Mouse (Mus musculus) adrenal gland (tissue): Measurements from ENCODE around the gene Nfatc3.

Source experiments
- intact Hi-C: fragments of 180-260 bp; cut with DNase I; formaldehyde crosslinking; loops from one replicate; pipeline ENCODE4 v1.15.1; 2025

The Nfatc3 gene

DNA sequence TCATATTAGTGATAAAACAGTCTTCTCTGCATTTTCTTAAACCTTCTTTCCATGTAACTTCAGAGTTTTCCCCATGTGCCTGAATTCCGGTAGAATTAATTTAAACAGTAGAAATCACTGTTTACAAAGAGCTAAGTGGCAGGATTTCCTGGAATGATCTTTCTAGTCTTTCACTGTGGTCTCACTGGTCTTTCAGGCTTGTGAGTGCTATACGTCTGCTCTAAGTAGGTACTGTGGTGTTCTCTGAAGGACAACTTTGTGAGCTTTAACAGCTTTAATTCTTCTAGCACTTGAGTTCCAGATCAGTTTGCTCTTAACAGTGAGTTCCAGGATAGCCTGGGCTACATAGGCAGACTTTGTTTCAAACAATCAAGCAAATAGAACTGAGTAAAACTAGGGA, 119.8 kb downstream of the Nfatc3 start:
- intact Hi-C loops, result no loop called here
